25 mouse cellular contexts compared by ENCODE assay signal in the genomic region with DNA sequence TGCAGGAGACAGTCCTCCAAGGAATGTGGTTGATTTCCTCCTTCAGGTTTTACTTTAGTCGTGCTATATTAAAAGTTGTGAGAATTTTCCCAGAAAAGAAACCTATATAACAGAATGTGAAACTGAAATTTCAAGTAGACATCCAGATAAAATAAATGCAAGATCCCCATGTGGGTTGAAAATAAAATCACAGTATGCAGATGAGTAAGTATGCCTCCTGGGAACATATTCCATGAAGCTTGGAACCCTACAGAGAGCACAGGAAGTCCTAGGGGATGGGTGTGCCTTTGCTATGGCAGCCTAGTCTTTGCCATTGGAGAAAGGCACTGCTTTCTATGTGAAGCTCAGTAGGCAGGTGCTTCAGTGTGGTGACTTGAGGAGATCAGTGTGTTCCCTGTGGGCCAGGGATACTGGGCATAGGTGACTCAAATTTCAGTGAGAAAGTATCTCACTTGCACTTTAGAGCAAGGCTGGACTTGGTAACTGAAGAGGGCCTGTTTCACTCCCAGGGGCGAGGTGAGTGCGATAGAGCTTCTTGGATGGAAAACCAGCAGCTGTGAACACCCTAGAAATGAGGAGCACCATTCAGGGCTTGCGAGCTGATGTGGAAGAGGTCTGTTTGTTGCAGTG. TPM values are rescaled to one million over a fixed set of nuclear protein-coding genes. Genes with fewer than 3 reads are reported as not detected.
A peak's percentile ranks its signal among the peaks of the same experiment; 100 is the strongest.
DNase-seq lines count a peak whose midpoint lies in the region; TF ChIP-seq lines count a peak whose summit lies in the region.
"Had no signal": no experiment of that assay in that cellular context is flagged by ENCODE, and none has a peak within 500 bp of the region (broad histone marks: within the 10 kb centered on the region; RNA-seq: fewer than 3 reads in every experiment).

No protein-coding gene starts in this region.

- no peak for TF ChIP-seq RAD21 in CH12.LX (IDR thresholded peaks at IDR 0.05; ENCODE audit: low read depth, low read length)

- no peak for TF ChIP-seq POLR2A in heart, adult 2 months (IDR thresholded peaks at IDR 0.05; ENCODE audit: insufficient read depth, low read depth, low read length)
- no peak for TF ChIP-seq POLR2A in CH12.LX (IDR thresholded peaks at IDR 0.05; ENCODE audit: low read depth, low read length)

- TF ChIP-seq CTCF in heart, adult 2 months (IDR thresholded peaks at IDR 0.05): no peak
- TF ChIP-seq CTCF in CH12.LX (conservative IDR thresholded peaks at IDR 0.05 in 1 of 2, IDR thresholded peaks at IDR 0.05 in 1 of 2; ENCODE audit: low read depth in 2 of 2, low read length in 2 of 2): no peak

- no peak overlapping the region for H3K4me2 ChIP-seq in CH12.LX (ENCODE audit: insufficient read depth, low read depth, poor library complexity, severe bottlenecking)
- H3K4me2 ChIP-seq: embryonic facial prominence, embryonic 12.5 days; forebrain, embryonic 15.5 days; heart, embryonic 13.5 days; hindbrain, embryonic 12.5 days had no signal

- H3K4me1 ChIP-seq in heart, adult 2 months (ENCODE audit: control insufficient read depth, insufficient read depth, low read length): peaks cover 6% of the 10 kb centered on the region
- peaks cover 25 to 77% of the 10 kb centered on the region in 2 experiments for H3K4me1 ChIP-seq in CH12.LX (ENCODE audit: control insufficient read depth in 1 of 2, insufficient read depth in 2 of 2)
- H3K4me1 ChIP-seq: embryonic facial prominence, embryonic 12.5 days; forebrain, embryonic 15.5 days; hindbrain, embryonic 12.5 days had no signal

- intact Hi-C loops in heart, adult 2 months (cut with DNase I): no loop called here

- peaks cover 12% of the 10 kb centered on the region for H3K36me3 ChIP-seq in heart, adult 2 months (ENCODE audit: control insufficient read depth, insufficient read depth, low read length)
- no peaks in the 10 kb centered on the region for H3K36me3 ChIP-seq in CH12.LX (replicated peaks in 1 of 2; ENCODE audit: control insufficient read depth in 1 of 2, insufficient read depth in 1 of 2, low read length in 1 of 2)
- H3K36me3 ChIP-seq: embryonic facial prominence, embryonic 12.5 days; forebrain, embryonic 15.5 days; heart, embryonic 13.5 days; hindbrain, embryonic 12.5 days had no signal

- 88% methylated on average over 4 of the region's 4 CpGs for WGBS in heart, adult 2 months

- no peak overlapping the region for H3K9ac ChIP-seq in heart, adult 2 months (ENCODE audit: low read depth, low read length)
- no peak overlapping the region for H3K9ac ChIP-seq in CH12.LX (ENCODE audit: insufficient read depth, low read depth)
- H3K9ac ChIP-seq: embryonic facial prominence, embryonic 12.5 days; forebrain, embryonic 15.5 days; heart, embryonic 13.5 days; hindbrain, embryonic 12.5 days had no signal

- H3K27ac ChIP-seq in heart, adult 2 months: no peak overlapping the region
- H3K27ac ChIP-seq in CH12.LX (ENCODE audit: insufficient read depth, low read depth): peak overlapping the region; percentile 18; the same call in 1 of the 2 replicates
- H3K27ac ChIP-seq: embryonic facial prominence, embryonic 12.5 days; forebrain, embryonic 15.5 days; heart, embryonic 13.5 days; hindbrain, embryonic 12.5 days had no signal

- peak; percentile 36 to 48 for DNase-seq in frontal cortex, adult 2 months (ENCODE audit: extremely low spot score in 1 of 2, low spot score in 1 of 2)
- DNase-seq in frontal cortex, postnatal 14 days (ENCODE audit: low spot score in 2 of 2): no peak
- peak; percentile 73 for DNase-seq in heart, adult 11 months
- no peak for DNase-seq in heart, adult 2 months
- no peak for DNase-seq in CH12.LX (ENCODE audit: extremely low read depth)
- peak; percentile 24 for DNase-seq in induced T-regulatory cell, adult 2 months (ENCODE audit: low read depth)
- no peak for DNase-seq in spleen, postnatal 4 days (ENCODE audit: low spot score in 2 of 2)
- DNase-seq in thymus, postnatal 25 days: no peak
- DNase-seq: adrenal gland, adult 2 months; adrenal gland, postnatal 25 days; cerebellum, adult 2 months; cerebellum, postnatal 10 days; heart, postnatal 36 days; kidney, adult 11 months had no signal

- no peaks in the 10 kb centered on the region for H3K9me3 ChIP-seq in CH12.LX (replicated peaks; ENCODE audit: low read length)
- H3K9me3 ChIP-seq: embryonic facial prominence, embryonic 12.5 days; forebrain, embryonic 15.5 days; heart, embryonic 13.5 days; hindbrain, embryonic 12.5 days had no signal

- no peak for TF ChIP-seq EP300 in heart, adult 2 months (IDR thresholded peaks at IDR 0.05; ENCODE audit: insufficient read depth, low read depth, low read length)
- TF ChIP-seq EP300 in CH12.LX (IDR thresholded peaks at IDR 0.05; ENCODE audit: low read length): no peak

- no peak overlapping the region for H3K4me3 ChIP-seq in heart, adult 2 months
- no peak overlapping the region for H3K4me3 ChIP-seq in CH12.LX (replicated peaks in 1 of 3; ENCODE audit: low read depth in 2 of 3, low read length in 2 of 3, poor library complexity in 1 of 3)
- H3K4me3 ChIP-seq: embryonic facial prominence, embryonic 12.5 days; forebrain, embryonic 15.5 days; heart, embryonic 13.5 days; hindbrain, embryonic 12.5 days had no signal

- dilution Hi-C loops in CH12.LX (cut with MboI; ENCODE audit: extremely low pct_ligation_motif_present, extremely low pct_unique_long_range_greater_than_20kb, low sequenced_read_pairs): no loop called here

- no peaks in the 10 kb centered on the region for H3K79me2 ChIP-seq in heart, adult 2 months (replicated peaks; ENCODE audit: control insufficient read depth, insufficient read depth, low read length)
- peaks cover 2% of the 10 kb centered on the region; the same call in 1 of the 2 replicates for H3K79me2 ChIP-seq in CH12.LX (replicated peaks; ENCODE audit: control insufficient read depth, extremely low read depth, insufficient read depth, poor library complexity, severe bottlenecking)

- H3K27me3 ChIP-seq in heart, adult 2 months (ENCODE audit: control insufficient read depth, insufficient read depth, low read length): no peaks in the 10 kb centered on the region
- peaks cover 1% of the 10 kb centered on the region for H3K27me3 ChIP-seq in CH12.LX (replicated peaks)
- H3K27me3 ChIP-seq: embryonic facial prominence, embryonic 12.5 days; forebrain, embryonic 15.5 days; heart, embryonic 13.5 days; hindbrain, embryonic 12.5 days had no signal

- in situ Hi-C loops in CH12.LX (cut with MboI; ENCODE audit: low pct_ligation_motif_present, low pct_unique_long_range_greater_than_20kb, low sequenced_read_pairs): loop anchor here (10.0 kb wide), 2 partner anchors 193 to 807 kb away; no protein-coding TSS in a partner anchor

TF ChIP-seq in CH12.LX, 34 proteins besides CTCF, POLR2A, EP300 and RAD21:
- no peak for TF ChIP-seq ZKSCAN1 (IDR thresholded peaks at IDR 0.05; ENCODE audit: borderline replicate concordance, low read depth, low read length)
- TF ChIP-seq UBTF (IDR thresholded peaks at IDR 0.05; ENCODE audit: low read depth, low read length): no peak
- no peak for TF ChIP-seq MEF2A (IDR thresholded peaks at IDR 0.05; ENCODE audit: borderline replicate concordance, low read depth, low read length)
- TF ChIP-seq USF2 (conservative IDR thresholded peaks at IDR 0.05; ENCODE audit: low read depth, low read length): no peak
- no peak for TF ChIP-seq HCFC1 (IDR thresholded peaks at IDR 0.05; ENCODE audit: low read depth, low read length)

RNA-seq across cellular contexts. Expression of a gene that starts 11.5 kb away (rescaled TPM):
- 0.04 TPM in 1 of 2 replicates, not detected in the other for polyA plus RNA-seq in frontal cortex, adult 2 months (2012; rRNA removed)
- total RNA-seq in heart, adult 2 months (2021): not detected
- 0.08 TPM in 1 of 2 replicates, not detected in the other for polyA plus RNA-seq in heart, adult 2 months (2012; rRNA removed)
- total RNA-seq in CH12.LX (2012; rRNA removed) (13.8 and 14.5 TPM in 2 replicates), CH12.LX (2014; rRNA removed) (8.3 and 8.7 TPM in 2 replicates)
- polyA plus RNA-seq in CH12.LX (2012; ENCODE audit: insufficient read length, low read depth): 3.9 and 4.7 TPM in 2 replicates
- total RNA-seq: adrenal gland, adult 2 months; adrenal gland, postnatal 25 days; common myeloid progenitor, adult 5-6 weeks; heart, postnatal 36 days had no signal
- polyA plus RNA-seq: adrenal gland, adult 2 months; C2C12; cerebellum, adult 2 months; embryonic facial prominence, embryonic 12.5 days; forebrain, embryonic 11.5 days; gonadal fat pad, adult 2 months; heart, embryonic 13.5 days; hindbrain, embryonic 12.5 days; hindbrain, embryonic 16.5 days; intestine, embryonic 14.5 days had no signal

RNA-seq across cellular contexts. Expression of a gene that starts 20.3 kb away (rescaled TPM):
- polyA plus RNA-seq in frontal cortex, adult 2 months (2012; rRNA removed): 119 and 121 TPM in 2 replicates
- 10 to 100 TPM; 56.2 to 58.8 TPM for total RNA-seq in heart, adult 2 months (2021)
- polyA plus RNA-seq in heart, adult 2 months (2012; rRNA removed): 47.3 and 66.6 TPM in 2 replicates
- total RNA-seq in CH12.LX (2012; rRNA removed): 59.9 and 63.8 TPM in 2 replicates
- 78.0 and 78.7 TPM in 2 replicates for total RNA-seq in CH12.LX (2014; rRNA removed)
- polyA plus RNA-seq in CH12.LX (2012; ENCODE audit: insufficient read length, low read depth): 65.6 and 80.6 TPM in 2 replicates

RNA-seq across cellular contexts. Expression of a gene that starts 37.3 kb away (rescaled TPM):
- 26.8 and 27.6 TPM in 2 replicates for polyA plus RNA-seq in frontal cortex, adult 2 months (2012; rRNA removed)
- total RNA-seq in heart, adult 2 months (2021): 10 to 100 TPM; 39.1 to 41.1 TPM
- polyA plus RNA-seq in heart, adult 2 months (2012; rRNA removed): 14.8 and 23.8 TPM in 2 replicates
- 77.2 and 91.4 TPM in 2 replicates for total RNA-seq in CH12.LX (2012; rRNA removed)
- 70.3 and 74.5 TPM in 2 replicates for total RNA-seq in CH12.LX (2014; rRNA removed)
- 72.3 and 75.6 TPM in 2 replicates for polyA plus RNA-seq in CH12.LX (2012; ENCODE audit: insufficient read length, low read depth)

RNA-seq across cellular contexts. Expression of a gene that starts 55.6 kb away (rescaled TPM):
- not detected in 2 replicates for polyA plus RNA-seq in frontal cortex, adult 2 months (2012; rRNA removed)
- total RNA-seq in heart, adult 2 months (2021): not detected
- not detected in 2 replicates for polyA plus RNA-seq in heart, adult 2 months (2012; rRNA removed)
- total RNA-seq in CH12.LX (2012; rRNA removed) (not detected in 2 replicates), CH12.LX (2014; rRNA removed) (not detected in 2 replicates)
- not detected in 2 replicates for polyA plus RNA-seq in CH12.LX (2012; ENCODE audit: insufficient read length, low read depth)
- total RNA-seq: adrenal gland, adult 2 months; adrenal gland, postnatal 25 days; common myeloid progenitor, adult 5-6 weeks; heart, postnatal 36 days had no signal
- polyA plus RNA-seq: adrenal gland, adult 2 months; C2C12; cerebellum, adult 2 months; embryonic facial prominence, embryonic 12.5 days; forebrain, embryonic 11.5 days; forebrain, embryonic 15.5 days; gonadal fat pad, adult 2 months; heart, embryonic 13.5 days; heart, postnatal 0 days; hindbrain, embryonic 12.5 days; hindbrain, embryonic 16.5 days; intestine, embryonic 14.5 days had no signal

Comparison
In these comparisons a context has a peak if more than half of its experiments do, and no peak if none do; other contexts are left out.
1. DNase-seq: peak in frontal cortex, adult 2 months (2 of 2), heart, adult 11 months (single experiment) and induced T-regulatory cell, adult 2 months (single experiment); none in frontal cortex, postnatal 14 days (0 of 2), heart, adult 2 months (0 of 2), CH12.LX (single experiment), spleen, postnatal 4 days (0 of 2) and thymus, postnatal 25 days (single experiment).